Mouse (Mus musculus) limb, embryonic 10.5 days (tissue): ENCODE data around the gene 1500015O10Rik. TPM values are rescaled to one million over a fixed set of nuclear protein-coding genes. Genes with fewer than 3 reads are reported as not detected.

Experiments
- DNase-seq: peaks from one replicate; pipeline ENCODE4 v3.0.0-alpha.2; 2017; ENCODE audit warnings: low spot score
- H3K27ac ChIP-seq: fragments of 300-500 bp; sonication (generic); 2 replicates; pipeline ENCODE4 v1.5.1; 2016; ENCODE audit warnings: mild to moderate bottlenecking
- H3K27me3 ChIP-seq: fragments of 300-500 bp; sonication (generic); 2 replicates; pipeline ENCODE4 v1.6.1; 2016; ENCODE audit warnings: low read depth, mild to moderate bottlenecking; ENCODE audit not compliant: poor library complexity, severe bottlenecking
- H3K36me3 ChIP-seq: fragments of 300-500 bp; sonication (generic); 2 replicates; pipeline ENCODE4 v1.6.1; 2016; ENCODE audit warnings: mild to moderate bottlenecking, moderate library complexity
- H3K4me1 ChIP-seq: fragments of 300-500 bp; sonication (generic); 2 replicates; pipeline ENCODE4 v1.6.1; 2016
- H3K4me3 ChIP-seq: fragments of 300-500 bp; sonication (generic); 2 replicates; pipeline ENCODE4 v1.5.1; 2016; ENCODE audit warnings: mild to moderate bottlenecking, moderate library complexity
- H3K9me3 ChIP-seq: fragments of 300-500 bp; sonication (generic); replicated peaks from 2 replicates; pipeline ENCODE4 v1.6.1; 2016; ENCODE audit warnings: mild to moderate bottlenecking
- WGBS: fragments of 180-500 bp; shearing (Covaris S2); methylation state at CpG from one replicate; pipeline ENCODE4 v1.1.7; 2016; 5-methylcytosine and 5-hydroxymethylcytosine counted together
- polyA plus RNA-seq: library from polyadenylated mRNA; unstranded; fragments of >200 nt; fragmentation: Nextera tagmentation; extraction: Ambion mirVana; gene quantifications from 2 replicates; pipeline ENCODE4 v1.2.1, GENCODE M21; 2016

The 1500015O10Rik gene
- polyA plus RNA-seq, 1 experiment from 2014 or later: not detected

- no peaks in the 10 kb centered on the region for H3K36me3 ChIP-seq
- 90% methylated on average over 10 of the region's 10 CpGs for WGBS
- no peak overlapping the region for H3K4me3 ChIP-seq
- no peaks in the 10 kb centered on the region for H3K4me1 ChIP-seq
- H3K9me3 ChIP-seq: no peaks in the 10 kb centered on the region
- H3K27me3 ChIP-seq: no peaks in the 10 kb centered on the region
- no peak overlapping the region for H3K27ac ChIP-seq
- DNase-seq: no peak
Observed at GRCm38 (mm10) chr1:43738519-43738894, 8.1 kb downstream of the 1500015O10Rik start.

GRCm38 (mm10) chr1:43754448-43755312 lies 24.3 kb downstream of the 1500015O10Rik start:
- Histone ChIP-seq H3K27ac (no peak overlapping the region), H3K9me3 (no peaks in the 10 kb centered on the region), H3K27me3 (no peaks in the 10 kb centered on the region), H3K4me1 (no peaks in the 10 kb centered on the region), H3K36me3 (peaks cover 77% of the 10 kb centered on the region), H3K4me3 (no peak overlapping the region)
- no peak for DNase-seq
- WGBS: 94% methylated on average over 8 of the region's 8 CpGs

GRCm38 (mm10) chr1:43760085-43760484 lies 29.7 kb downstream of the 1500015O10Rik start:
- Histone ChIP-seq H3K9me3 (no peaks in the 10 kb centered on the region), H3K27ac (no peak overlapping the region), H3K4me1 (peaks cover 10% of the 10 kb centered on the region; the same call in 1 of the 2 replicates), H3K4me3 (no peak overlapping the region), H3K36me3 (peaks cover 74% of the 10 kb centered on the region), H3K27me3 (no peaks in the 10 kb centered on the region)
- DNase-seq: no peak

- H3K4me3 ChIP-seq: no peak overlapping the region
- peaks cover 66% of the 10 kb centered on the region for H3K36me3 ChIP-seq
- H3K27ac ChIP-seq: no peak overlapping the region
- no peaks in the 10 kb centered on the region for H3K9me3 ChIP-seq
- no peaks in the 10 kb centered on the region for H3K27me3 ChIP-seq
- DNase-seq: peak; percentile 3
- H3K4me1 ChIP-seq: peaks cover 10% of the 10 kb centered on the region; the same call in 1 of the 2 replicates
- WGBS: 94% methylated on average over 2 of the region's 2 CpGs
Observed at GRCm38 (mm10) chr1:43764481-43764880, 34.1 kb downstream of the 1500015O10Rik start.

- no peaks in the 10 kb centered on the region for H3K27me3 ChIP-seq
- no peak overlapping the region for H3K4me3 ChIP-seq
- H3K4me1 ChIP-seq: peaks cover 10% of the 10 kb centered on the region; the same call in 1 of the 2 replicates
- peaks cover 76% of the 10 kb centered on the region for H3K36me3 ChIP-seq
- WGBS: 90% methylated on average over 2 of the region's 2 CpGs
- no peaks in the 10 kb centered on the region for H3K9me3 ChIP-seq
- DNase-seq: no peak
- no peak overlapping the region for H3K27ac ChIP-seq
Observed at GRCm38 (mm10) chr1:43766328-43766727, 35.9 kb downstream of the 1500015O10Rik start.

- H3K4me3 ChIP-seq: no peak overlapping the region
- no peak for DNase-seq
- H3K4me1 ChIP-seq: no peaks in the 10 kb centered on the region
- H3K36me3 ChIP-seq: peaks cover 84% of the 10 kb centered on the region
- no peak overlapping the region for H3K27ac ChIP-seq
- no peaks in the 10 kb centered on the region; the same call in 1 of the 2 replicates for H3K9me3 ChIP-seq
- WGBS: 86% methylated on average over 4 of the region's 4 CpGs
- no peaks in the 10 kb centered on the region for H3K27me3 ChIP-seq
Observed at GRCm38 (mm10) chr1:43768385-43768990, 38.1 kb downstream of the 1500015O10Rik start.

GRCm38 (mm10) chr1:43769348-43769747 lies 38.9 kb downstream of the 1500015O10Rik start:
- H3K27ac ChIP-seq: no peak overlapping the region
- H3K36me3 ChIP-seq: peaks cover 84% of the 10 kb centered on the region
- DNase-seq: no peak
- no peaks in the 10 kb centered on the region; the same call in 1 of the 2 replicates for H3K9me3 ChIP-seq
- H3K4me3 ChIP-seq: no peak overlapping the region
- WGBS: 80% methylated on average over 1 of the region's 1 CpGs
- no peaks in the 10 kb centered on the region for H3K4me1 ChIP-seq
- H3K27me3 ChIP-seq: no peaks in the 10 kb centered on the region

- DNase-seq: no peak
- Histone ChIP-seq H3K9me3 (no peaks in the 10 kb centered on the region; the same call in 1 of the 2 replicates), H3K27me3 (no peaks in the 10 kb centered on the region), H3K36me3 (peaks cover 84% of the 10 kb centered on the region), H3K4me3 (no peak overlapping the region), H3K27ac (no peak overlapping the region), H3K4me1 (no peaks in the 10 kb centered on the region)
- WGBS: 96% methylated on average over 3 of the region's 3 CpGs
Observed at GRCm38 (mm10) chr1:43770032-43770431, 39.6 kb downstream of the 1500015O10Rik start.

GRCm38 (mm10) chr1:43772694-43773093 lies 42.3 kb downstream of the 1500015O10Rik start:
- H3K27me3 ChIP-seq: no peaks in the 10 kb centered on the region
- no peaks in the 10 kb centered on the region; the same call in 1 of the 2 replicates for H3K9me3 ChIP-seq
- peaks cover 81% of the 10 kb centered on the region for H3K36me3 ChIP-seq
- no peaks in the 10 kb centered on the region for H3K4me1 ChIP-seq
- no peak overlapping the region for H3K27ac ChIP-seq
- no peak for DNase-seq
- whole genome bisulfite sequencing: over 99% methylated on average over 3 of the region's 3 CpGs
- no peak overlapping the region for H3K4me3 ChIP-seq

GRCm38 (mm10) chr1:43774126-43774525 lies 43.7 kb downstream of the 1500015O10Rik start:
- WGBS: 93% methylated on average over 4 of the region's 4 CpGs
- Histone ChIP-seq H3K9me3 (no peaks in the 10 kb centered on the region; the same call in 1 of the 2 replicates), H3K4me1 (no peaks in the 10 kb centered on the region), H3K36me3 (peaks cover 78% of the 10 kb centered on the region), H3K27me3 (no peaks in the 10 kb centered on the region), H3K4me3 (no peak overlapping the region), H3K27ac (no peak overlapping the region)
- no peak for DNase-seq

- H3K36me3 ChIP-seq: peaks cover 67% of the 10 kb centered on the region
- no peak overlapping the region for H3K4me3 ChIP-seq
- no peak for DNase-seq
Observed at GRCm38 (mm10) chr1:43776106-43776505, 45.7 kb downstream of the 1500015O10Rik start.

GRCm38 (mm10) chr1:43781195-43781594 lies 50.8 kb downstream of the 1500015O10Rik start:
- DNase-seq: no peak
- H3K27ac ChIP-seq: no peak overlapping the region
- 83% methylated on average over 2 of the region's 2 CpGs for WGBS

More at GRCm38 (mm10) chr1:43776106-43776505, 45.7 kb downstream of the 1500015O10Rik start:
- H3K4me1 ChIP-seq: no peaks in the 10 kb centered on the region
- no peaks in the 10 kb centered on the region for H3K27me3 ChIP-seq
- H3K27ac ChIP-seq: no peak overlapping the region
- WGBS: 93% methylated on average over 3 of the region's 3 CpGs
- H3K9me3 ChIP-seq: no peaks in the 10 kb centered on the region; the same call in 1 of the 2 replicates

GRCm38 (mm10) chr1:43781672-43782071 lies 51.3 kb downstream of the 1500015O10Rik start:
- Histone ChIP-seq H3K36me3 (peaks cover 51% of the 10 kb centered on the region), H3K4me1 (no peaks in the 10 kb centered on the region), H3K27me3 (no peaks in the 10 kb centered on the region), H3K9me3 (no peaks in the 10 kb centered on the region), H3K27ac (no peak overlapping the region), H3K4me3 (no peak overlapping the region)
- DNase-seq: no peak
- 83% methylated on average over 3 of the region's 3 CpGs for WGBS

More at GRCm38 (mm10) chr1:43781195-43781594, 50.8 kb downstream of the 1500015O10Rik start:
- H3K4me3 ChIP-seq: no peak overlapping the region
- H3K4me1 ChIP-seq: no peaks in the 10 kb centered on the region
- no peaks in the 10 kb centered on the region for H3K27me3 ChIP-seq
- H3K36me3 ChIP-seq: peaks cover 48% of the 10 kb centered on the region
- H3K9me3 ChIP-seq: no peaks in the 10 kb centered on the region
